Mouse (Mus musculus) G1E (cell line): ENCODE data around the gene Arhgef7. TPM values are rescaled to one million over a fixed set of nuclear protein-coding genes. Genes with fewer than 3 reads are reported as not detected.

ENCODE experiments used
- ATAC-seq: 2 replicates; pipeline ENCODE4 v1.8.0; 2016; ENCODE audit warnings: mild to moderate bottlenecking; ENCODE audit not compliant: insufficient number of reproducible peaks, poor library complexity, low FRiP score, severe bottlenecking; ENCODE audit errors: extremely low read depth
- DNase-seq: peaks from one replicate; pipeline ENCODE4 v3.0.0; 2012; ENCODE audit warnings: low spot score
- H3K27me3 ChIP-seq: 2 replicates; pipeline ENCODE4 v1.6.1; 2012; ENCODE audit warnings: mild to moderate bottlenecking, low read length, inconsistent platforms; ENCODE audit not compliant: insufficient read depth
- H3K36me3 ChIP-seq: replicated peaks from 2 replicates; pipeline ENCODE3; 2012; ENCODE audit warnings: mild to moderate bottlenecking, inconsistent platforms
- H3K4me1 ChIP-seq: 2 replicates; pipeline ENCODE4 v1.6.1; 2012; ENCODE audit warnings: low read depth, low read length, inconsistent platforms, mixed read lengths; ENCODE audit not compliant: insufficient read depth
- H3K4me3 ChIP-seq: 2 replicates; pipeline ENCODE4 v1.5.1; 2012; ENCODE audit warnings: low read depth, mild to moderate bottlenecking, inconsistent platforms, low read length, moderate library complexity, mixed read lengths
- H3K9me3 ChIP-seq: replicated peaks from 2 replicates; pipeline ENCODE4 v1.6.1; 2012; ENCODE audit warnings: inconsistent platforms
- CTCF ChIP-seq: IDR thresholded peaks from 2 replicates; pipeline ENCODE4 v1.5.1; 2012; ENCODE audit warnings: low read depth, low read length, inconsistent platforms, mixed read lengths
- GATA1 ChIP-seq: IDR thresholded peaks from 2 replicates; pipeline ENCODE4 v1.6.1; 2012; ENCODE audit warnings: borderline replicate concordance, low read length, inconsistent platforms, mixed read lengths
- GATA2 ChIP-seq: IDR thresholded peaks from 2 replicates; pipeline ENCODE4 v1.6.1; 2012; ENCODE audit warnings: low read depth, low read length, inconsistent platforms, borderline replicate concordance
- POLR2AphosphoS5 ChIP-seq: IDR thresholded peaks from 2 replicates; pipeline ENCODE4 v1.6.1; 2012; ENCODE audit warnings: low read depth, low read length, inconsistent platforms; ENCODE audit not compliant: insufficient replicate concordance
- TAL1 ChIP-seq: conservative IDR thresholded peaks from 2 replicates; pipeline ENCODE4 v1.6.1; 2012; ENCODE audit warnings: low read depth, low read length, inconsistent platforms, mixed read lengths
- polyA plus RNA-seq: library from polyadenylated mRNA; stranded (reverse); fragments of >175 nt; gene quantifications from 2 replicates; pipeline ENCODE4 v1.2.3, GENCODE M21; 2012
- total RNA-seq, 2 experiments: library from RNA; stranded (forward) in 1 of 2; stranded (reverse) in 1 of 2; fragments of 200-1000 nt in 1 of 2; fragments of >200 nt in 1 of 2; fragmentation: Nextera tagmentation in 1 of 2; gene quantifications; 2 replicates each; pipeline ENCODE4 v1.2.3; 2014 to 2017

Arhgef7 gene
- total and polyA plus RNA-seq, 3 experiments, result 14.7 to 27.8 (median 23.8) TPM

DNA sequence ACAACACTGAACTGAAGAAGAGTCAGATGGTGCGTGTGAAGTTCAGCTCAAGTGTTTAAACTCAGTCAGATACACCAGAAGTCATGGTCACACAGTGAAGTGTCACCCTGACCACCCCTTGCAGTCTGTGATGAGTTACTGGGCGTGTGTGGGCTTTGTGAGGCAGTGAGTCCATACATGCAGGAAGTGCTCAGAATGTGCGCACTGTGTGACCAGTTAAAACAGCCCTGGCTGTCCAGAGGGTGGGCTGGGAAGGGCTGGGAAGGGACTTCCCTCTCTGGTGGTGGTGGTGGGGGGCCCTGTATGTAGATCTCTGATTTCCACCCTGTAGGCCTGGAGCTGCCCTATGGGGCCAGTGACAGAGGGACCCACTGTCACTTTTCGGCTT, 71.0 kb downstream of the Arhgef7 start:
- no peak for TF ChIP-seq GATA1
- no peak for TF ChIP-seq POLR2AphosphoS5
- TF ChIP-seq TAL1, result no peak
- TF ChIP-seq GATA2, result no peak
- TF ChIP-seq CTCF, result no peak
- ATAC-seq (no peak), DNase-seq (no peak)
- Histone ChIP-seq H3K9me3 (no peaks in the 10 kb centered on the region), H3K36me3 (peaks cover 80% of the 10 kb centered on the region), H3K4me1 (no peaks in the 10 kb centered on the region), H3K4me3 (no peak overlapping the region), H3K27me3 (no peaks in the 10 kb centered on the region)

DNA sequence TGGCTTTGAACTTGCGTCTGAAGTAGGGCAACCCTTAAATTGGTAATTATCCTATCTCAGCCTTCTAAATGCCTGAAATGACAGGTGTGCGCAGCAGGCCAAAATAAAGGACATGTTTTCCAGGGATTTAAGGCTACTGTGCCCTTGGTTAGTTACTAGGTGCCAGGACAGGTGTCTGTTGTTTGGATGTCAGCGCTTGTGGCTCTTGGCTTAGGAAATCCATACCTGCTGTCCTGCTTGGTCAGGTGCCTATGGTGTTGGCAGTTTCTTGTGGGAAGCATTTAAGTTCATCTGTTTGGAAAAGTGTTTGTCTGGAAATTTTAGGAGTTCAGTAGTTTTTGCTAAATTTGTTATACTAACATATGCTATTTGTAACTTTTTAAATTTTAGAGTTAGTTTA, 71.6 kb downstream of the Arhgef7 start:
- Histone ChIP-seq H3K27me3 (no peaks in the 10 kb centered on the region), H3K9me3 (no peaks in the 10 kb centered on the region), H3K4me3 (no peak overlapping the region), H3K36me3 (peaks cover 86% of the 10 kb centered on the region), H3K4me1 (no peaks in the 10 kb centered on the region)
- ATAC-seq (no peak), DNase-seq (no peak)
- TF ChIP-seq TAL1 (no peak), CTCF (no peak), POLR2AphosphoS5 (no peak)

DNA sequence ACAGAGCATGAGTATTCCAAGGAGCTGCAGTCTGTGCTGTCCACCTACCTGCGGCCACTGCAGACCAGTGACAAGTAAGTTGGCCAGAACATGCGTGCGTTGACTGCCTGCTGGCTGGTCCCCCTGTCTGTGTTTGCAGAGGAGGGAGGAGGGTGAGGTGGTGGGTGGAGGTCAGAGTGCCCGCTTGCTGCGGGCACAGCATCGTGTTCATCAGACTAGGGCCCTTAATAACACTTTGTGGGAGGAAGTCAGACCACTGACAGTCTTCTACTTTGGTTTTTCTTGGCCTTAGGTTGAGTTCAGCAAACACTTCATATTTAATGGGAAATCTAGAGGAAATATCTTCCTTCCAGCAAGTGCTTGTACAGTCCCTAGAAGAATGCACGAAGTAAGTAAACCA, 73.0 kb downstream of the Arhgef7 start:
- ATAC-seq, result no peak
- TF ChIP-seq POLR2AphosphoS5 (no peak), GATA2 (no peak), TAL1 (no peak), GATA1 (no peak), CTCF (no peak)
- no peaks in the 10 kb centered on the region for H3K4me1 ChIP-seq
- no peak overlapping the region for H3K4me3 ChIP-seq
- H3K27me3 ChIP-seq, result no peaks in the 10 kb centered on the region
- no peak for DNase-seq
- H3K9me3 ChIP-seq, result no peaks in the 10 kb centered on the region
- peaks cover 92% of the 10 kb centered on the region for H3K36me3 ChIP-seq

DNA sequence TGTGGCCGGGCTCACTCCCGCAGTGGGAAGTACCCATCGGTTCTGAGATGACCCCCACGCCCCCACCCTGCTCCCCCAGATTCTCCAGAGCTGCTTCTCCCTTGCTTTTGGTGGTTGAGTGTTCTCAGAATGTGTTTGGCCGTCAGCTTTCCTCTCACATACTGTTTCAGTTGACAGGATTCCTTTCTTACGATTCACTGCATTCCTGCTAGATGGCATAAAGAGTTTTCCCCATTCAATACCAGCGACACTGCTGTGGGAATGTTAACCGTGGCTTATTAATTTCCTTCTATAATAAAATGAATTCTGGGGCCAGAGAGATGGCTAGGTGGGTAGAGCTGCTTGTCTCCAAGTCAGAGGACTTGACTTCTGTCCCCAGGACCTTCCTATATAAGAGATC, 74.0 kb downstream of the Arhgef7 start:
- ATAC-seq, result no peak
- TF ChIP-seq GATA2, result no peak
- TF ChIP-seq TAL1, result no peak
- H3K9me3 ChIP-seq, result no peaks in the 10 kb centered on the region
- H3K27me3 ChIP-seq, result no peaks in the 10 kb centered on the region
- DNase-seq, result no peak
- no peak overlapping the region for H3K4me3 ChIP-seq
- no peaks in the 10 kb centered on the region for H3K4me1 ChIP-seq
- H3K36me3 ChIP-seq, result peaks cover 95% of the 10 kb centered on the region

DNA sequence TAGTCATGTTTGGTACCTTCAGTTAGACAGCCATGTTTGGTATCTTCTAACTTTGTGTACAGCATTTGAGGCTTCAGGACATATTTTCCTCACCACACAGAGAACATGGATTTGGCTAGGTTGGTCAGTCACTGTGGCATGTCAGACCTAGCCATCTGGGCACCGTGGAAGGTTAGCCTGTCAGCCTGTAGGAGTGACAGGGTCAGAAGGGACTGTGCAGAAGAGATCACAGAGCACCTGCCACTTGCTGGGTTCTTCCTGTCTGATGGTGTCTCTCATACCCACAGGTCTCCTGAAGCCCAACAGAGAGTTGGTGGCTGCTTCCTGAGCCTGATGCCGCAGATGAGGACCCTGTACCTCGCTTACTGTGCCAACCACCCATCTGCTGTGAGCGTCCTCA, 77.4 kb downstream of the Arhgef7 start:
- no peaks in the 10 kb centered on the region for H3K4me1 ChIP-seq
- H3K4me3 ChIP-seq, result no peak overlapping the region
- ATAC-seq (no peak), DNase-seq (no peak)
- H3K27me3 ChIP-seq, result no peaks in the 10 kb centered on the region
- peaks cover 97% of the 10 kb centered on the region for H3K36me3 ChIP-seq
- TF ChIP-seq GATA2, result no peak
- TF ChIP-seq TAL1, result no peak
- TF ChIP-seq POLR2AphosphoS5, result no peak
- TF ChIP-seq GATA1, result no peak
- no peak for TF ChIP-seq CTCF
- no peaks in the 10 kb centered on the region for H3K9me3 ChIP-seq

DNA sequence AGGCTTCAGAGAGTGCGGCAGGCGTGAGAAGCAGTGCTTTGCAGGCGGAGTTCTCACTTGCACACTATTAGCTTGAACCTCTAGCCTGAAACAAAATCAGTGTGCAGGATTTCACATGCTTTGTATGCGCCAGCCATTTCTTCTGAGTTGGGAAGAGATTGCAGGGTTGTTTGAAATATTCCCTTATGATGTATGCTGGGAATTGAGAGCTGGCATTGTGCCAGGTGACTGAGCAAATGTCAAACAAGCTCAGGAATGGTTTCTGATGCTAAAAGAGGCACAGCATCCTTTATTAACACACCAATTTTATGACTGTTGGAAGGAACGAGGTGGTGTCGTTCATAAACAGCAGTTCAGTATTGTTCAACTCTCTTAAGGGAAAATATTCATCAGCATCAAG, 78.7 kb downstream of the Arhgef7 start:
- Histone ChIP-seq H3K36me3 (peaks cover 99% of the 10 kb centered on the region), H3K4me1 (no peaks in the 10 kb centered on the region), H3K9me3 (no peaks in the 10 kb centered on the region), H3K27me3 (no peaks in the 10 kb centered on the region), H3K4me3 (no peak overlapping the region)
- TF ChIP-seq CTCF (no peak), POLR2AphosphoS5 (no peak), TAL1 (no peak), GATA2 (no peak), GATA1 (no peak)
- ATAC-seq, result no peak
- no peak for DNase-seq

DNA sequence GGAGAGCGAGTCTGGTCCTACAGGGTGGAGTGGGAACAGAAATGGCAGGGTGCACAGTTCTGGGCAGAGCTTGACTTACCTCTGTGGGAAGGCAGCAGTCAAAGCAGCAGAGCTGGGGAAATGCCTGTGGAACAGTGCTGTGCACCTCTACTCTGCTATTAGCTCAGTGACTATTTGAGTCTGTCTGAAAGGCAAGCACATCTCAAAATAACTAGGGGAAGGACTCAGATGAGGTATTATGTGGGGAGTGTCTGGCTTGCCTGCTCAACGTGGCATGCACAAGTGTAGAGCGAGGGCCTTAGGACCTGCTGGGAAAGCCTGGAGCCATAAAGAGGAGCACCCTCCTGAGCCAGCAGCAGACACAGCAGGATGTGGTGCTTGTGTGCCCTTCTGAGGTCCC, 79.8 kb downstream of the Arhgef7 start:
- H3K27me3 ChIP-seq, result no peaks in the 10 kb centered on the region
- DNase-seq (no peak), ATAC-seq (no peak)
- peaks cover 95% of the 10 kb centered on the region for H3K36me3 ChIP-seq
- no peaks in the 10 kb centered on the region for H3K4me1 ChIP-seq
- no peak for TF ChIP-seq GATA2
- TF ChIP-seq TAL1, result no peak
- no peak for TF ChIP-seq GATA1
- TF ChIP-seq POLR2AphosphoS5, result no peak
- TF ChIP-seq CTCF, result no peak
- H3K4me3 ChIP-seq, result no peak overlapping the region
- H3K9me3 ChIP-seq, result no peaks in the 10 kb centered on the region
